Mouse (Mus musculus): ENCODE measurements around the gene Tssk2.

The Tssk2 gene

GRCm38 (mm10) chr16:17898462-17898861 is at the start of gene Tssk2, which contains the start of gene Dgcr2:
Gene Tssk2 (plus strand): TSS chr16:17898637.
Gene Dgcr2 (minus strand): TSS chr16:17898562.
- DNase-seq (ENCODE audit: low spot score) = no peak

GRCm38 (mm10) chr16:17848928-17849327 is 49.5 kb upstream of the Tssk2 start:
- DNase-seq (ENCODE audit: low spot score) = peak; percentile 35

- no peak for DNase-seq (ENCODE audit: low spot score)
Measured at GRCm38 (mm10) chr16:17849486-17849885, 49.0 kb upstream of the Tssk2 start.

GRCm38 (mm10) chr16:17851331-17851730 is 47.1 kb upstream of the Tssk2 start:
- DNase-seq (ENCODE audit: low spot score) = no peak

GRCm38 (mm10) chr16:17851860-17852259 is 46.6 kb upstream of the Tssk2 start:
- DNase-seq (ENCODE audit: low spot score) = no peak

GRCm38 (mm10) chr16:17853263-17853662 is 45.2 kb upstream of the Tssk2 start:
- DNase-seq (ENCODE audit: low spot score) = no peak

GRCm38 (mm10) chr16:17857157-17857556 is 41.3 kb upstream of the Tssk2 start:
- no peak for DNase-seq (ENCODE audit: low spot score)

- peak; percentile 39 for DNase-seq (ENCODE audit: low spot score)
Measured at GRCm38 (mm10) chr16:17858592-17858991, 39.8 kb upstream of the Tssk2 start.

- DNase-seq (ENCODE audit: low spot score) = no peak
Measured at GRCm38 (mm10) chr16:17865293-17865692, 33.1 kb upstream of the Tssk2 start.

- peak; percentile 71 for DNase-seq (ENCODE audit: low spot score)
Measured at GRCm38 (mm10) chr16:17865770-17866169, 32.7 kb upstream of the Tssk2 start.

- DNase-seq (ENCODE audit: low spot score) = no peak
Measured at GRCm38 (mm10) chr16:17871248-17871647, 27.2 kb upstream of the Tssk2 start.

- DNase-seq (ENCODE audit: low spot score) = no peak
Measured at GRCm38 (mm10) chr16:17872995-17873394, 25.4 kb upstream of the Tssk2 start.

GRCm38 (mm10) chr16:17875174-17875573 is 23.3 kb upstream of the Tssk2 start:
- DNase-seq (ENCODE audit: low spot score) = no peak

GRCm38 (mm10) chr16:17876096-17876495 is 22.3 kb upstream of the Tssk2 start:
- DNase-seq (ENCODE audit: low spot score) = no peak

GRCm38 (mm10) chr16:17879571-17879970 is 18.9 kb upstream of the Tssk2 start:
- no peak for DNase-seq (ENCODE audit: low spot score)

GRCm38 (mm10) chr16:17882196-17882595 is 16.2 kb upstream of the Tssk2 start:
- peak; percentile 28 for DNase-seq (ENCODE audit: low spot score)

GRCm38 (mm10) chr16:17884116-17884515 is 14.3 kb upstream of the Tssk2 start:
- DNase-seq (ENCODE audit: low spot score) = no peak

- DNase-seq (ENCODE audit: low spot score) = no peak
Measured at GRCm38 (mm10) chr16:17889689-17890341, 8.6 kb upstream of the Tssk2 start.

- DNase-seq (ENCODE audit: low spot score) = no peak
Measured at GRCm38 (mm10) chr16:17890342-17890727, 8.1 kb upstream of the Tssk2 start.

- peak; percentile 83 for DNase-seq (ENCODE audit: low spot score)
Measured at GRCm38 (mm10) chr16:17890917-17891566, 7.4 kb upstream of the Tssk2 start.

GRCm38 (mm10) chr16:17891567-17891959 is 6.9 kb upstream of the Tssk2 start, which contains the start of gene Gm20518:
Gene Gm20518 (minus strand): TSS chr16:17891671.
- DNase-seq (ENCODE audit: low spot score) = peak; percentile 100

- peak; percentile 47 for DNase-seq (ENCODE audit: low spot score)
Measured at GRCm38 (mm10) chr16:17892606-17893005, 5.8 kb upstream of the Tssk2 start.

GRCm38 (mm10) chr16:17893923-17894322 is 4.5 kb upstream of the Tssk2 start, which contains the start of gene Tssk1:
Gene Tssk1 (plus strand): TSS chr16:17894223.
- DNase-seq (ENCODE audit: low spot score) = no peak

- DNase-seq (ENCODE audit: low spot score) = no peak
Measured at GRCm38 (mm10) chr16:17896091-17896490, 2.3 kb upstream of the Tssk2 start.

Measured in urinary bladder, postnatal 14 days (tissue).